11 mouse cellular contexts compared by ENCODE assay signal in genomic region chr7:116514030-116514429, GRCm38 (mm10). TPM values are rescaled to one million over a fixed set of nuclear protein-coding genes. Genes with fewer than 3 reads are reported as not detected.
DNase-seq lines count a peak whose midpoint lies in the region; ATAC-seq and TF ChIP-seq lines count a peak whose summit lies in the region.
"Had no signal": no experiment of that assay in that cellular context is flagged by ENCODE, and none has a peak within 500 bp of the region (broad histone marks: within the 10 kb centered on the region; RNA-seq: fewer than 3 reads in every experiment).

No protein-coding gene starts in this region.

- no peak overlapping the region for H3K9ac ChIP-seq in hindbrain, postnatal 0 days (replicated peaks; ENCODE audit: low read length)
- H3K9ac ChIP-seq in hindbrain, embryonic 11.5 days (ENCODE audit: low read depth, low read length), result no peak overlapping the region
- no peak overlapping the region for H3K9ac ChIP-seq in embryonic facial prominence, embryonic 13.5 days
- H3K9ac ChIP-seq: liver, embryonic 13.5 days; neural tube, embryonic 13.5 days; stomach, embryonic 15.5 days had no signal

- no peak overlapping the region for H3K27ac ChIP-seq in hindbrain, postnatal 0 days
- H3K27ac ChIP-seq in hindbrain, embryonic 11.5 days (ENCODE audit: low read depth, low read length), result no peak overlapping the region
- no peak overlapping the region for H3K27ac ChIP-seq in spleen, adult 2 months (ENCODE audit: insufficient read depth, low read length)
- peak overlapping the region; percentile 57; the same call in 1 of the 2 replicates for H3K27ac ChIP-seq in embryonic facial prominence, embryonic 13.5 days
- H3K27ac ChIP-seq: liver, embryonic 13.5 days; neural tube, embryonic 13.5 days; stomach, embryonic 15.5 days had no signal

- H3K27me3 ChIP-seq in hindbrain, postnatal 0 days (ENCODE audit: insufficient read depth, low read length), result no peaks in the 10 kb centered on the region
- no peaks in the 10 kb centered on the region for H3K27me3 ChIP-seq in hindbrain, embryonic 11.5 days (ENCODE audit: control insufficient read depth, insufficient read depth, low read length)
- H3K27me3 ChIP-seq in spleen, adult 2 months (ENCODE audit: control insufficient read depth, insufficient read depth, low read length), result no peaks in the 10 kb centered on the region
- H3K27me3 ChIP-seq in embryonic facial prominence, embryonic 13.5 days, result no peaks in the 10 kb centered on the region
- H3K27me3 ChIP-seq: liver, embryonic 13.5 days; neural tube, embryonic 13.5 days; stomach, embryonic 15.5 days had no signal

- H3K4me1 ChIP-seq in hindbrain, postnatal 0 days (ENCODE audit: insufficient read depth, low read length), result no peaks in the 10 kb centered on the region
- H3K4me1 ChIP-seq in hindbrain, embryonic 11.5 days (replicated peaks; ENCODE audit: control insufficient read depth, insufficient read depth, low read length), result no peaks in the 10 kb centered on the region
- no peaks in the 10 kb centered on the region for H3K4me1 ChIP-seq in spleen, adult 2 months (ENCODE audit: control insufficient read depth, insufficient read depth, insufficient read length)
- H3K4me1 ChIP-seq in embryonic facial prominence, embryonic 13.5 days, result no peaks in the 10 kb centered on the region
- H3K4me1 ChIP-seq: liver, embryonic 13.5 days; stomach, embryonic 15.5 days had no signal

- peak; percentile 34 for DNase-seq in hindbrain, postnatal 0 days (ENCODE audit: low spot score)
- DNase-seq in hindbrain, embryonic 11.5 days (ENCODE audit: low spot score), result no peak
- no peak for DNase-seq in spleen, adult 2 months (ENCODE audit: low read depth in 1 of 2, low spot score in 2 of 2)
- DNase-seq in spleen, adult 12 weeks (ENCODE audit: low spot score), result no peak
- peak; percentile 11 to 13 for DNase-seq in thymus, postnatal 36 days
- DNase-seq in right cerebral cortex, postnatal 10 days (ENCODE audit: low spot score in 2 of 2), result no peak
- DNase-seq: liver, embryonic 13.5 days had no signal

- no peaks in the 10 kb centered on the region for H3K9me3 ChIP-seq in hindbrain, postnatal 0 days (ENCODE audit: low read length)
- no peaks in the 10 kb centered on the region for H3K9me3 ChIP-seq in hindbrain, embryonic 11.5 days (ENCODE audit: control insufficient read depth, low read length)
- no peaks in the 10 kb centered on the region for H3K9me3 ChIP-seq in embryonic facial prominence, embryonic 13.5 days
- H3K9me3 ChIP-seq: liver, embryonic 13.5 days; neural tube, embryonic 13.5 days; stomach, embryonic 15.5 days had no signal

- no peak overlapping the region for H3K4me3 ChIP-seq in hindbrain, postnatal 0 days (ENCODE audit: low read length)
- H3K4me3 ChIP-seq in hindbrain, embryonic 11.5 days (ENCODE audit: low read depth, low read length), result no peak overlapping the region
- no peak overlapping the region for H3K4me3 ChIP-seq in spleen, adult 2 months (ENCODE audit: extremely low read depth, insufficient read depth, insufficient read length)
- H3K4me3 ChIP-seq in embryonic facial prominence, embryonic 13.5 days, result no peak overlapping the region
- H3K4me3 ChIP-seq: liver, embryonic 13.5 days; neural tube, embryonic 13.5 days; stomach, embryonic 15.5 days had no signal

- WGBS in hindbrain, postnatal 0 days, result 91% methylated on average over 5 of the region's 5 CpGs
- 79% methylated on average over 5 of the region's 5 CpGs for WGBS in hindbrain, embryonic 11.5 days
- 87% methylated on average over 5 of the region's 5 CpGs for WGBS in spleen, adult 2 months
- 83% methylated on average over 5 of the region's 5 CpGs for WGBS in embryonic facial prominence, embryonic 13.5 days

- no peaks in the 10 kb centered on the region; the same call in 1 of the 2 replicates for H3K36me3 ChIP-seq in hindbrain, postnatal 0 days (ENCODE audit: insufficient read depth, low read length)
- H3K36me3 ChIP-seq in hindbrain, embryonic 11.5 days (ENCODE audit: control insufficient read depth, insufficient read depth, low read length), result no peaks in the 10 kb centered on the region
- peaks cover 8% of the 10 kb centered on the region for H3K36me3 ChIP-seq in spleen, adult 2 months (ENCODE audit: control insufficient read depth, insufficient read depth, low read length)
- peaks cover 11% of the 10 kb centered on the region; the same call in 1 of the 2 replicates for H3K36me3 ChIP-seq in embryonic facial prominence, embryonic 13.5 days
- H3K36me3 ChIP-seq: liver, embryonic 13.5 days; stomach, embryonic 15.5 days had no signal

- TF ChIP-seq CTCF in hindbrain, postnatal 0 days (IDR thresholded peaks at IDR 0.05; ENCODE audit: low read depth), result peak; percentile 59
- peak; percentile 18; the same call in 1 of the 2 replicates for TF ChIP-seq CTCF in spleen, adult 2 months (IDR thresholded peaks at IDR 0.05; ENCODE audit: extremely low read depth, insufficient read depth, insufficient read length, insufficient replicate concordance)

- TF ChIP-seq POLR2A in spleen, adult 2 months (IDR thresholded peaks at IDR 0.05; ENCODE audit: low read depth, low read length), result no peak

- ATAC-seq in hindbrain, postnatal 0 days, result no peak
- ATAC-seq in hindbrain, embryonic 11.5 days (ENCODE audit: low FRiP score), result no peak
- no peak for ATAC-seq in embryonic facial prominence, embryonic 13.5 days (ENCODE audit: insufficient number of reproducible peaks, insufficient read depth, low FRiP score, low TSS enrichment, low read depth)
- no peak for ATAC-seq in frontal cortex, adult (ENCODE audit: low TSS enrichment)

- no peak overlapping the region for H3K4me2 ChIP-seq in hindbrain, postnatal 0 days (ENCODE audit: low read depth, low read length)
- no peak overlapping the region for H3K4me2 ChIP-seq in hindbrain, embryonic 11.5 days (replicated peaks; ENCODE audit: low read depth, low read length)
- H3K4me2 ChIP-seq in embryonic facial prominence, embryonic 13.5 days, result no peak overlapping the region
- H3K4me2 ChIP-seq: liver, embryonic 13.5 days; neural tube, embryonic 13.5 days; stomach, embryonic 15.5 days had no signal

RNA-seq across cellular contexts. Expression of gene Nucb2, which starts 9.9 kb away (rescaled TPM):
- 15.1 and 17.7 TPM in 2 replicates for total RNA-seq in hindbrain, postnatal 0 days (2014; rRNA removed)
- polyA plus RNA-seq in hindbrain, postnatal 0 days (2015; fragmentation: Nextera tagmentation; extraction: Ambion mirVana), result 36.7 and 37.5 TPM in 2 replicates
- 19.2 and 19.5 TPM in 2 replicates for polyA plus RNA-seq in hindbrain, embryonic 11.5 days (2014; fragmentation: Nextera tagmentation; extraction: Ambion mirVana)
- polyA plus RNA-seq in spleen, adult 2 months (2012; rRNA removed), result 1.7 and 2.5 TPM in 2 replicates
- 20.0 and 21.5 TPM in 2 replicates for polyA plus RNA-seq in embryonic facial prominence, embryonic 13.5 days (2015; fragmentation: Nextera tagmentation; extraction: Ambion mirVana)

Comparison
In these comparisons a context has a peak if more than half of its experiments do, and no peak if none do; other contexts are left out.
1. DNase-seq: peak in hindbrain, postnatal 0 days (single experiment) and thymus, postnatal 36 days (2 of 2); none in hindbrain, embryonic 11.5 days (single experiment), spleen, adult 2 months (0 of 2), spleen, adult 12 weeks (single experiment) and right cerebral cortex, postnatal 10 days (0 of 2).